Mouse (Mus musculus) heart, adult 2 months (tissue): ENCODE measurements around the gene Vmn2r63. TPM values are rescaled to one million over a fixed set of nuclear protein-coding genes. Genes with fewer than 3 reads are reported as not detected.
A peak's percentile ranks its signal among the peaks of the same experiment; 100 is the strongest.
"Not testable (repeated sequence)": the region's sequence is repeated elsewhere in the genome, so short reads cannot be mapped to it uniquely, and the experiment has no call there.

Experiments
- DNase-seq, 2 experiments: peaks; one replicate each; pipeline ENCODE4 v3.0.0; 2021
- H3K27ac ChIP-seq: fragments of 200-600 bp; 2 replicates; pipeline ENCODE4 v1.8.1; 2022
- H3K27me3 ChIP-seq: fragments of 200-500 bp; 2 replicates; pipeline ENCODE4 v1.6.1; 2012; ENCODE audit warnings: mild to moderate bottlenecking, low read length, inconsistent platforms, mixed read lengths; ENCODE audit not compliant: control insufficient read depth, insufficient read depth
- H3K36me3 ChIP-seq: fragments of 200-500 bp; 2 replicates; pipeline ENCODE4 v1.6.1; 2012; ENCODE audit warnings: low read length, inconsistent platforms; ENCODE audit not compliant: control insufficient read depth, insufficient read depth
- H3K4me1 ChIP-seq: fragments of 200-500 bp; 2 replicates; pipeline ENCODE4 v1.6.1; 2011; ENCODE audit warnings: low read length; ENCODE audit not compliant: control insufficient read depth, insufficient read depth
- H3K4me3 ChIP-seq: fragments of 200-600 bp; 2 replicates; pipeline ENCODE4 v1.8.1; 2022
- H3K79me2 ChIP-seq: fragments of 200-500 bp; replicated peaks from 2 replicates; pipeline ENCODE4 v1.6.1; 2012; ENCODE audit warnings: mild to moderate bottlenecking, inconsistent platforms, low read length, moderate library complexity, mixed read lengths; ENCODE audit not compliant: control insufficient read depth, insufficient read depth
- H3K9ac ChIP-seq: fragments of 200-500 bp; 2 replicates; pipeline ENCODE4 v1.6.1; 2012; ENCODE audit warnings: low read depth, mild to moderate bottlenecking, control low read depth, inconsistent platforms, low read length, mixed read lengths
- CTCF ChIP-seq: fragments of 200-600 bp; IDR thresholded peaks from 2 replicates; pipeline ENCODE4 v1.8.1; 2022; ENCODE audit warnings: antibody characterized with exemption, mild to moderate bottlenecking, moderate library complexity
- EP300 ChIP-seq: fragments of 200-500 bp; IDR thresholded peaks from 2 replicates; pipeline ENCODE4 v1.6.1; 2011; ENCODE audit warnings: low read depth, low read length, control low read depth; ENCODE audit not compliant: insufficient read depth
- POLR2A ChIP-seq: fragments of 200-500 bp; IDR thresholded peaks from 2 replicates; pipeline ENCODE4 v1.6.1; 2011; ENCODE audit warnings: mild to moderate bottlenecking, low read depth, low read length, control low read depth; ENCODE audit not compliant: insufficient read depth
- WGBS: fragments of 180-500 bp; shearing (Covaris S2); methylation state at CpG from one replicate; pipeline ENCODE4 v1.1.7; 2018; 5-methylcytosine and 5-hydroxymethylcytosine counted together
- intact Hi-C: fragments of 180-260 bp; cut with DNase I; formaldehyde crosslinking; loops from one replicate; pipeline ENCODE4 v1.15.1; 2025
- long read RNA-seq: library from polyadenylated mRNA; stranded (forward); transcript quantifications from one replicate; pipeline ENCODE4 v2.0.0, GENCODE M21; 2021
- microRNA-seq, 2 experiments: library from miRNA; unstranded; fragments of <30 nt; microRNA quantifications; one replicate each; pipeline ENCODE4 v1.2.0; 2021
- polyA plus RNA-seq: library from polyadenylated mRNA; depleted of rRNA; stranded (reverse); fragments of >200 nt; gene quantifications from 2 replicates; pipeline ENCODE4 v1.2.3, GENCODE M21; 2012; rRNA removed
- total RNA-seq, 2 experiments: library from RNA; stranded (reverse); gene quantifications; 2 replicates each; pipeline ENCODE4 v1.2.3; 2021

Vmn2r63 gene
- not detected for total RNA-seq
- not detected in 2 replicates for polyA plus RNA-seq
- long read RNA-seq, result 0 reads

DNA sequence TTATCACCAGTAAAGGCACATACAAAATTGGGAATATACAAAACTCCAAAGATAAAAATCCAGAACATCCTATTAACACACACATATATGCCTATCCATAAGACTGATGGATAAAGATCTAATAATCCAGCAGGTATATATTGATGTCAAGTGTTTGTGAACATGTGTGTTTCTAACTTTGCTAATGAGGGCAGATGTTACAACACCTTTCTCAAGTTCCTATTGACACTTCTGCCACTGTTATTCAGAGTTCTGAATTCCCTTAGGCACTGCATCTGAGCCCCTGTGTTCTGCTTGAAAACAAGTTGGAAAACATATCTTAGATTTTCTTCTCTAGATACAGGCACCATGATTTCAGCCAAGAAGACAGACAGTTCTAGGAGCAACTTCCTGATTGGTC lies at the start of gene Vmn2r63:
Gene Vmn2r63 (minus strand): TSS at position 101 of the 400 bp plus-strand sequence.
- H3K79me2 ChIP-seq, H3K27ac ChIP-seq, H3K4me1 ChIP-seq, H3K9ac ChIP-seq, DNase-seq, intact Hi-C loops, H3K27me3 ChIP-seq, H3K36me3 ChIP-seq, H3K4me3 ChIP-seq: not testable (repeated sequence)

DNA sequence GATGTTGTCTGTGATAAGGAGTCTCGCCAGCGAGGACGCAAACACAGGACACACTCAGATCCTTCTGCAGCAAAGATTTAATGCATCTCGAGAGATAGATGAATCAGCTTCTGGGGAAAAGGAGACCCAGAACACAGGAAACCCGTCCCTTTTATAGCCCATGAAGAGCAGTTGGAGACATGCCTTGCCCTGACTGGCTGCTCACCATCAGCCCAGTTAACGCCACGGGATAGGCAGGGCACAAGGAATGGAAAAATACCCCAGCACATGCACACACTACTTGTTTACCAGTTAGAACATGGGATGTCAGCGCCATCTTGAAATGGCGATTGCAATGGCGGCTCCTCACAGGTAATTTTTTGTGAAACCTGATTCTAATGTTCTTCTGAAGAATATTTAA lies 47.1 kb upstream of the Vmn2r63 start:
- no peaks in the 10 kb centered on the region for H3K36me3 ChIP-seq
- no peak for TF ChIP-seq POLR2A
- TF ChIP-seq EP300, result no peak
- no peak for TF ChIP-seq CTCF
- no peak overlapping the region for H3K4me3 ChIP-seq
- no peaks in the 10 kb centered on the region for H3K79me2 ChIP-seq
- H3K4me1 ChIP-seq, result no peaks in the 10 kb centered on the region
- H3K9ac ChIP-seq, result no peak overlapping the region
- intact Hi-C loops, result no loop called here
- H3K27me3 ChIP-seq, result no peaks in the 10 kb centered on the region
- WGBS, result 84% methylated on average over 10 of the region's 10 CpGs
- no peak overlapping the region for H3K27ac ChIP-seq
- DNase-seq, result no peak

DNA sequence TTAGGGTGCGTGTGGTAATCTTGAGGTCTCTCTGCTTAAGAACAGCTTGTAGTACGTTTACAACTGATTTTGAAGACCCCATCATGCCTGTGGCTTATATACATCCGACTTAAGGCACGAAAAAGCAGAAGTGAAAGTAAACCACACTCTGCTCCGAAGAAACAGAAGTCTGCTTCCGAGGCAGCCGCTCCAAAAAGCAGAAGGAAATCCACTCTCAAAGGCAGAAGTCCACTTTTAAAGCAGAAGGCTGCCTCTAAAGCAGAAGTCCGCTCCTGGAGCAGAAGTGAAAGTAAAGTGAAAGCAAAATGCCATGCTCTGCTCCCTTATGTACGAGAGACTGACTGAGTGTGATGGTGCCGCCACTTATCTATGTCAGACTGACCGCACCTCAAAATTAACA lies 46.5 kb upstream of the Vmn2r63 start:
- Histone ChIP-seq H3K79me2 (no peaks in the 10 kb centered on the region), H3K4me3 (no peak overlapping the region), H3K4me1 (no peaks in the 10 kb centered on the region), H3K36me3 (no peaks in the 10 kb centered on the region), H3K27me3 (no peaks in the 10 kb centered on the region), H3K27ac (no peak overlapping the region), H3K9ac (no peak overlapping the region)
- peak in 1 of 2 experiments; percentile 12 for DNase-seq
- 73% methylated on average over 11 of the region's 11 CpGs for WGBS
- TF ChIP-seq EP300, result no peak
- intact Hi-C loops, result no loop called here

DNA sequence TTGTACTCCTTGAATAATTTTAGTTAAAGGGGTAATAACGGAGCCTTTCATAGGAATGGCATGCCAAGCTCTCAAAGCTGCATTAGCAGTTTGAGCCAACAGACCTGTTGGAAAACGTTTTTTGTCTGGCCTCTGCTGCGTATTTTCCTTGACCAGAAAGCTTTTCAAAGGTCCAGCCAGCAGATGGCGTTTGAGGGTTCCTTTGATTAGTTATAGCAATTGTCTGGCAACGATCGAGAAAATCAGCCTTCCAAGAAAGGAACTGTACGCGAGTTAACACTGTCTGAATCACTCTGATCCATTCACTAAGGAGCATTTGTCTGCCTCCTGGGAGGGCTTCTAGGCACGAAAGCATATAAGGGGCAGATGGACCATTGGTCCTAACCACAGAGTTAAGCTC lies 31.6 kb upstream of the Vmn2r63 start:
- no peak for DNase-seq
- no peak for TF ChIP-seq EP300
- no peak for TF ChIP-seq POLR2A
- no peak for TF ChIP-seq CTCF
- no peaks in the 10 kb centered on the region for H3K4me1 ChIP-seq
- no peak overlapping the region for H3K4me3 ChIP-seq
- H3K79me2 ChIP-seq, result no peaks in the 10 kb centered on the region
- no peak overlapping the region for H3K27ac ChIP-seq
- no peaks in the 10 kb centered on the region for H3K27me3 ChIP-seq
- intact Hi-C loops, result no loop called here
- H3K9ac ChIP-seq, result no peak overlapping the region
- WGBS, result 57% methylated on average over 9 of the region's 9 CpGs
- H3K36me3 ChIP-seq, result no peaks in the 10 kb centered on the region

DNA sequence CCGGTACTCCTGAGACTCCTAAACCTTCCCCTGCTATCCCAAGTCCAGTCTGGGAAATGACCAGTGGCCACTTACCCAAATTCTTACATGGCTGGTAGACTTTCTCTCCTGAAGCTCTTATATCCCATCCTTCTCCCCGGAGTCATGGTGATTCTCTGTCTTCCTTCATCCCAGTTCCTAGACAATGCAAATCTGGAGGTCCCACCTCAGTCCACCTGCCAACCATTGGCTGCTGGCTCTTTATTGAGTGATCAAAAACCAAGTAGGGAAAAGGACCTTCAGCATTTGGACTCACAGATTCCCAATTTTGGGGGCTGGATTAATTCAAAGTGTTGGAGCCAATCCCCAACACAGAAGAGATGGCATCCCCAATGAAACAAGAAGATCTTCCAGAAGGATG lies 35.6 kb downstream of the Vmn2r63 start:
- H3K9ac ChIP-seq, DNase-seq, intact Hi-C loops, H3K36me3 ChIP-seq, H3K27me3 ChIP-seq, H3K27ac ChIP-seq, H3K79me2 ChIP-seq, H3K4me3 ChIP-seq, H3K4me1 ChIP-seq: not testable (repeated sequence)
- WGBS, result 77% methylated on average over 2 of the region's 2 CpGs

DNA sequence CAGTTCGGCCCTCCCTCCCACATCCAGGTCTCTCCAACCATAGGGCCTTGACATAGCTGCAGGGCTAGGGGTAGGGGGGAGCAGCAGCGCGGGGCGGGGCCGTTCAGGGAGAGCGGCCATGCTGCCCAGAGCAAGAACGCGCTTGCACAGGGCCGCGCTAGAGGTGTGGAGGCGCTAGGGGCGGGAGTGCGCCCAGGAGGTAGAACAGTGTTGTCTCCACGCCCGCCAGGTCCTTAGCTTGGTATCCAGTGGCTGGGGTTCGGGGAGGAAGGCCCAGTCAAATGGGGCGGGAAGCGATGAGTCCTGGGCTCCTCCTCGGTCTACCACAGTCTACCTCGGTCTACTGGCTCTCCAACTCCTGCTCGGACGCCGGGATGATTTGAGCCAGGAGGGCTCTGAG lies 55.5 kb downstream of the Vmn2r63 start:
- WGBS, result 44% methylated on average over 23 of the region's 23 CpGs
- no peaks in the 10 kb centered on the region for H3K36me3 ChIP-seq
- intact Hi-C loops, result no loop called here
- H3K4me1 ChIP-seq, result no peaks in the 10 kb centered on the region
- no peak overlapping the region for H3K27ac ChIP-seq
- H3K79me2 ChIP-seq, result no peaks in the 10 kb centered on the region
- no peak overlapping the region for H3K4me3 ChIP-seq
- TF ChIP-seq POLR2A (no peak), EP300 (no peak), CTCF (no peak)
- no peak overlapping the region for H3K9ac ChIP-seq
- no peak for DNase-seq
- no peaks in the 10 kb centered on the region for H3K27me3 ChIP-seq

DNA sequence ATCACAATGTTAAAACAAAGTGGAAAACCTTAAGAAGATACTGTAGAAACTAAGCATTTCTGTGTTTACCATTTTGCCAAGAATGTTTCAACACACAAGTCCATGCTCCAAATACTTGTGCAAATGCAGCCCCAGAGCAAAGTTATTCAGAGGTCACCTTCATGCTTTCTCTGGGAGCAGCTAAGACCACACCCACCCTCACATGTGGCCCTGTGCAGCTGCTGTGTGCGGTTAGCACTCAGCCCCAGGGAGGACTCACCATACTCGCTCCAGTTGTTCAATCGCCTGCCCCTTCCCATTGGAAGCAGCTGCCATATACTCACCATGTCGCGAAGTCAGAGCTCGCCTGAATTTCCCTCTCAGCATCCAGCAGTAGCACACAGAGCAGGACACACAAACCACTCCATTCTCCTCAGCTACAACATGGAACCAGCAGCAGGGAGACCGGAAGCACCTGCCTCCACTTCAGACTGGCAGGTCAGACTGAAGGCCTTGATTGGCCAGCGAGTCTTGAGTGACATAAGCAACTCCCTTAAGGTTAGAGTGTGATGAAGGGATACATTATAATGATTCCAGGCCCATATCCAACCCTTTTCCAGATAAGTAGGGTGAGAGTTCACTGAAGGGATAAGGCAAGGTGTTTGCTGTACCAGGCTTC lies 66.7 kb downstream of the Vmn2r63 start, which contains the start of gene Gm2381:
Gene Gm2381 (minus strand): TSS at position 434 of the 658 bp plus-strand sequence.
- H3K4me3 ChIP-seq, H3K9ac ChIP-seq, DNase-seq, H3K27me3 ChIP-seq, H3K27ac ChIP-seq, intact Hi-C loops, H3K36me3 ChIP-seq, H3K4me1 ChIP-seq, H3K79me2 ChIP-seq: not testable (repeated sequence)
- WGBS, result 79% methylated on average over 8 of the region's 8 CpGs

Small RNA genes within 50 kb of the gene (microRNA-seq; reads per million reads assigned to microRNA genes)
- 0 reads per million in 2 experiments for gene Gm23256

Other genes starting within 250 kb of the Vmn2r63 start
- 1 to 10 TPM; 3.5 to 4.0 TPM for gene Zfp975, start 241.1 kb downstream of the Vmn2r63 start, total RNA-seq
- gene Zfp975, start 241.1 kb downstream of the Vmn2r63 start, polyA plus RNA-seq, result 0.53 and 1.1 TPM in 2 replicates
- gene Gm17067, start 206.8 kb downstream of the Vmn2r63 start, total RNA-seq, result not detected
- not detected in 2 replicates for gene Gm17067, start 206.8 kb downstream of the Vmn2r63 start, polyA plus RNA-seq
- gene Vmn2r62, start 140.3 kb downstream of the Vmn2r63 start, total RNA-seq, result not detected
- gene Vmn2r62, start 140.3 kb downstream of the Vmn2r63 start, polyA plus RNA-seq, result not detected in 2 replicates
- under 1 TPM; 0.08 to 0.11 TPM for gene Gm2381, start 66.6 kb downstream of the Vmn2r63 start, total RNA-seq
- gene Gm2381, start 66.6 kb downstream of the Vmn2r63 start, polyA plus RNA-seq, result not detected in 2 replicates
- not detected for gene Gm9268, start 84.9 kb upstream of the Vmn2r63 start, total RNA-seq
- not detected in 2 replicates for gene Gm9268, start 84.9 kb upstream of the Vmn2r63 start, polyA plus RNA-seq
- not detected for gene Zfp936, start 180.4 kb upstream of the Vmn2r63 start, total RNA-seq
- not detected in 2 replicates for gene Zfp936, start 180.4 kb upstream of the Vmn2r63 start, polyA plus RNA-seq